Mouse (Mus musculus) testis, adult 2 months (tissue): ENCODE data around the gene Atp2b2.

Source experiments
- CTCF ChIP-seq: fragments of 200-500 bp; IDR thresholded peaks from 2 replicates; pipeline ENCODE4 v1.5.1; 2012; ENCODE audit warnings: low read depth, mild to moderate bottlenecking, inconsistent platforms, low read length, moderate library complexity; ENCODE audit not compliant: control insufficient read depth, insufficient read depth, insufficient replicate concordance
- POLR2A ChIP-seq: fragments of 200-500 bp; IDR thresholded peaks from 2 replicates; pipeline ENCODE4 v1.6.1; 2012; ENCODE audit warnings: low read depth, mild to moderate bottlenecking, inconsistent platforms, low read length, moderate library complexity; ENCODE audit not compliant: control insufficient read depth

- TF ChIP-seq CTCF (no peak), POLR2A (no peak)
Observed at GRCm38 (mm10) chr6:113957232-113957940, 85.0 kb downstream of the Atp2b2 start.
